Mouse (Mus musculus) heart, postnatal 0 days (tissue): ENCODE results near the gene 1600002K03Rik.

Experiments used
- CTCF ChIP-seq: IDR thresholded peaks from 2 replicates; pipeline ENCODE4 v1.5.1; 2016; ENCODE audit warnings: antibody characterized with exemption, control low read depth, low read depth
- EP300 ChIP-seq: IDR thresholded peaks from 2 replicates; pipeline ENCODE4 v1.6.1; 2016; ENCODE audit warnings: antibody characterized with exemption, low read depth

GRCm38 (mm10) chr10:80176270-80176834 is 3.6 kb downstream of the 1600002K03Rik start:
- TF ChIP-seq CTCF (no peak), EP300 (no peak)
